Mouse (Mus musculus): Measurements from ENCODE around the gene Irf9.

The Irf9 gene

DNA sequence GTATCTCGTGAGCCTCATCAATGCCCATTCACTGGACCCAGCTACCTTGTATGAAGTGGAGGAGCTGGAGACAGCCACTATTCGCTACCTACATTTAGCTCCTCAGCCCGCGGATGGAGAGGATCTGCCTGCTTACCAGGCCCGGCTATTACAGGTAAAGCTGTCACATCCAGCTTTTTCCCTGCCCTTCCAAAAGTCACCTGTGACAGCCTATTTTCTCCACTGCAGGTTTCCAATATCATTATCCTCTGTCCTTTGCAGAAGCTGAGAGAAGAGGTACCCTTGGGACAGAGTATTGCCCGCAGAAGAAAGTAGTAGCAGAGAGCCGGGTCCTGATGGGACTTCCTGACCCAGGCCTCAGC lies at the start of gene Irf9:
TSS of gene Irf9 (plus strand) at position 301 of the 362 bp plus-strand sequence.
- no peak for TF ChIP-seq CTCF (conservative IDR thresholded peaks at IDR 0.05; ENCODE audit: low read length)
- no peak for TF ChIP-seq NANOG (IDR thresholded peaks at IDR 0.05; ENCODE audit: borderline replicate concordance, low read length)
- no peak for TF ChIP-seq POU5F1 (IDR thresholded peaks at IDR 0.05; ENCODE audit: borderline replicate concordance, low read length)
- H3K4me3 ChIP-seq (replicated peaks; ENCODE audit: low read length), result peak within 1 kb of the TSS; percentile 74
- H3K9me3 ChIP-seq (ENCODE audit: low read length), result no peaks in the 10 kb centered on the region
- peaks cover 80% of the 10 kb centered on the region for H3K4me1 ChIP-seq (replicated peaks; ENCODE audit: low read depth, low read length)
- H3K36me3 ChIP-seq (ENCODE audit: insufficient read depth, low read length), result peaks cover 84% of the 10 kb centered on the region
- no peaks in the 10 kb centered on the region for H3K27me3 ChIP-seq (ENCODE audit: insufficient read depth, low read length)

DNA sequence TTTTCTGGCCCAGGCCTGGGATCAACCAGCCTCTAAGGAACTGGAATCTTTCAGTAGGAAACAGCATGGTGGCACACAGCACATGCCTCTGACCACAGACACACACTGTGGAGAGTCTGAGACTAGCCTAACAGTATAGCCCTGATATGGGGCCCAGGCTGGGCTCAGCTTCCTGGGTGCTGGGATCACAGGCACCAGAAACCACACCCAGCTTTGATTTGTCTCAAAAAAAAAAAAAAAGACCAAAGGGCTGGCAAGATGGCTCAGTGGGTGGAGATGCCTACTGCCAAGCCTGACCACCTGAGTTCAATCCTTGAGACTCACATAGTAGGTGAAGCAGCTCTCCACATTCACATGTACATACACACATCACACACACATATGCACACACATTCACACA lies 48.7 kb upstream of the Irf9 start:
- Histone ChIP-seq H3K9me3 (ENCODE audit: low read length) (no peaks in the 10 kb centered on the region), H3K36me3 (ENCODE audit: insufficient read depth, low read length) (peaks cover 4% of the 10 kb centered on the region), H3K4me1 (replicated peaks; ENCODE audit: low read depth, low read length) (peaks cover 79% of the 10 kb centered on the region), H3K27me3 (ENCODE audit: insufficient read depth, low read length) (no peaks in the 10 kb centered on the region), H3K4me3 (replicated peaks; ENCODE audit: low read length) (no peak overlapping the region)
- TF ChIP-seq POU5F1 (IDR thresholded peaks at IDR 0.05; ENCODE audit: borderline replicate concordance, low read length) (no peak), NANOG (IDR thresholded peaks at IDR 0.05; ENCODE audit: borderline replicate concordance, low read length) (no peak), CTCF (conservative IDR thresholded peaks at IDR 0.05; ENCODE audit: low read length) (no peak)

DNA sequence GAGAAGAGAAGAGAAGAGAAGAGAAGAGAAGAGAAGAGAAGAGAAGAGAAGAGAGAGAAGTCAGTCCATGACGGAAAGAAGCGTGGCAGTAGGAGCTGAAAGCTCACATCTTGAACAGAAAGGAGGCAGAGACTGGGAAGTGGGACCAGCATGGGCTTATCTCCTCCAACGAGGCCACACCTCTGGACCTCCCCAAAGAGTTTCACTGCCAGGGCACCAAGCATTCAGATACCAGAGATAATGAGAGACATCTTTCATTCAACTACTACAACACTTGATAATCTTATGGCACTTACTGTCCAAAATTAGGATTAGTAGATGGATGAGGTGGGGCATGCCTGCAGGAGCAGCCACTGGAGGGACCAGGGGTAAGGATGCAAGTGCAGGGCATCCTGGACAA lies 47.6 kb upstream of the Irf9 start:
- Histone ChIP-seq H3K4me3 (replicated peaks; ENCODE audit: low read length) (no peak overlapping the region), H3K9me3 (ENCODE audit: low read length) (no peaks in the 10 kb centered on the region), H3K36me3 (ENCODE audit: insufficient read depth, low read length) (no peaks in the 10 kb centered on the region), H3K27me3 (ENCODE audit: insufficient read depth, low read length) (no peaks in the 10 kb centered on the region), H3K4me1 (replicated peaks; ENCODE audit: low read depth, low read length) (peaks cover 68% of the 10 kb centered on the region)
- TF ChIP-seq CTCF (conservative IDR thresholded peaks at IDR 0.05; ENCODE audit: low read length) (no peak), NANOG (IDR thresholded peaks at IDR 0.05; ENCODE audit: borderline replicate concordance, low read length) (no peak), POU5F1 (IDR thresholded peaks at IDR 0.05; ENCODE audit: borderline replicate concordance, low read length) (no peak)

DNA sequence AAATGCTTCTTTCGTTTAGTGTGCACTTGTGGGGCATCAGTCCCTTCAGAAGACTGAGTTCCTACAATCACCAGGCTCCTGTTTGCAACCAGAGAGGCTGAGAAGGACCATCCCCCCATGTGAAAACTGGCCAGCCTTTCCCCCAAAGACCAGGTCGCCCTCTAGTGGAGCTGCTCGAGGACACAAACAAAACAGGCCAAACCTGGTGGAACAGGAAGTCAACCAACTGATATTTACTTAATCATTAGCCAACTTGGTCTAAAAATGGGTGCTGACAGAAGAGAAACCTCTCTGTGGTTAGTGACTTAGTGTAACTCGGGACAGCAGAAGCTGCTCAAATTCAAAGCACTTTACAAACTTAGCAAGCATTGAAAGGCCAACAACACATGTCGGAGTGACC lies 46.4 kb upstream of the Irf9 start:
- peaks cover 8% of the 10 kb centered on the region for H3K36me3 ChIP-seq (ENCODE audit: insufficient read depth, low read length)
- TF ChIP-seq NANOG (IDR thresholded peaks at IDR 0.05; ENCODE audit: borderline replicate concordance, low read length), result no peak
- no peak for TF ChIP-seq POU5F1 (IDR thresholded peaks at IDR 0.05; ENCODE audit: borderline replicate concordance, low read length)
- TF ChIP-seq CTCF (conservative IDR thresholded peaks at IDR 0.05; ENCODE audit: low read length), result peak; percentile 66
- H3K27me3 ChIP-seq (ENCODE audit: insufficient read depth, low read length), result no peaks in the 10 kb centered on the region
- no peaks in the 10 kb centered on the region for H3K9me3 ChIP-seq (ENCODE audit: low read length)
- no peak overlapping the region for H3K4me3 ChIP-seq (replicated peaks; ENCODE audit: low read length)
- H3K4me1 ChIP-seq (replicated peaks; ENCODE audit: low read depth, low read length), result peaks cover 68% of the 10 kb centered on the region

DNA sequence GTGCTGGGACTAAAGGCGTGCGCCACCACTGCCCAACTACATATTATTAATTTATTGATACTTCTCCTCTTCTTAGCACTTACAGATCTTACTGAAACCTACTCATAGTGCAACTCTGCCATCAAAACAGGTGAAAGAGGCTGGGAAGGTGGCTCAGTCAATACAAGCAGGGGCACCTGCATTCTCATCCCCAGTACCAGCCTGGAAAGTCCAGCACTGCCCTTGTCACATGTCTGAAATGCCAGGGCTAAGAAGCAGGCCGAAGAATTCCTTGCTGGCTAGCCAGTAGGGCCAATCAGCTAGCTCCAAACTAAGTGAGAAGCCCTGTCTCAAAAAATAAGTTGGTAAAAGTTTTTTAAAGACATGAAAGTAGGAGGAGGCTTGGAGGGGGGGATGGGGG lies 45.8 kb upstream of the Irf9 start:
- Histone ChIP-seq H3K4me3 (replicated peaks; ENCODE audit: low read length) (no peak overlapping the region), H3K9me3 (ENCODE audit: low read length) (no peaks in the 10 kb centered on the region), H3K4me1 (replicated peaks; ENCODE audit: low read depth, low read length) (peaks cover 69% of the 10 kb centered on the region), H3K36me3 (ENCODE audit: insufficient read depth, low read length) (peaks cover 11% of the 10 kb centered on the region), H3K27me3 (ENCODE audit: insufficient read depth, low read length) (no peaks in the 10 kb centered on the region)
- TF ChIP-seq POU5F1 (IDR thresholded peaks at IDR 0.05; ENCODE audit: borderline replicate concordance, low read length) (no peak), NANOG (IDR thresholded peaks at IDR 0.05; ENCODE audit: borderline replicate concordance, low read length) (no peak), CTCF (conservative IDR thresholded peaks at IDR 0.05; ENCODE audit: low read length) (no peak)

DNA sequence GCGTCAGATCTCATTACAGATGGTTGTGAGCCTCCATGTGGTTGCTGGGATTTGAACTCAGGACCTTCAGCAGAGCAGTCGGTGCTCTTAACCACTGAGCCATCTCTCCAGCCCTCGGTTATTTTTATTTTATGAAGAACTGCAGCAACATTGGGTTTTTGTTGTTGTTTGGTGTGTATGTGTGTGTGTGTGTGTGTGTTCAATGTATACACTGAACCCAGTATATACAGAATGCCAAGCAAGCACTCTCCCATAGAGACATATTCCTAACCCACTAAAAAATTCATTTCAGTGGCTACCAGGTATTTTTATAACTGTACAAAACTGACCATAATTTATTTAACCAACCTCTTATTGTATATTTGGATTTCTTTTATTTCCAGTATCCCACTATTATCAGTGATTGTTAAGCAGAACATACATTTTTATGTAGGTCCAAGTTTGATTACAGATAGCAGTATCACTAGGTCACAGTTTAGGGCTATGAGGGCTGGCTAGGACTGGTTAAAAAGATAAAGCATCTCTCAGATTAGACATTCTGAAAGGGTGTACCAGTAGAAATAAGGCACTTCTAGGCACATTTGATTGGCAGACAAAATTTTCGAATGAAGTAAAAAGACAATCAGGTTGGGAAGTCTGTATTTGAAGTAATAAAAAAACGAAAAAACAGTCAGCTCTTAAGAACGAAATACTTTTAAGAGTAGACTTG lies 44.5 kb upstream of the Irf9 start:
- H3K27me3 ChIP-seq (ENCODE audit: insufficient read depth, low read length), result no peaks in the 10 kb centered on the region
- H3K9me3 ChIP-seq (ENCODE audit: low read length), result no peaks in the 10 kb centered on the region
- H3K36me3 ChIP-seq (ENCODE audit: insufficient read depth, low read length), result peaks cover 24% of the 10 kb centered on the region
- peak overlapping the region; percentile 91 for H3K4me3 ChIP-seq (replicated peaks; ENCODE audit: low read length)
- H3K4me1 ChIP-seq (replicated peaks; ENCODE audit: low read depth, low read length), result peaks cover 59% of the 10 kb centered on the region
- TF ChIP-seq NANOG (IDR thresholded peaks at IDR 0.05; ENCODE audit: borderline replicate concordance, low read length), result no peak
- 0 out of 2 replicates have a peak, but pooled peaks have one; percentile 0 for TF ChIP-seq CTCF (conservative IDR thresholded peaks at IDR 0.05; ENCODE audit: low read length)

DNA sequence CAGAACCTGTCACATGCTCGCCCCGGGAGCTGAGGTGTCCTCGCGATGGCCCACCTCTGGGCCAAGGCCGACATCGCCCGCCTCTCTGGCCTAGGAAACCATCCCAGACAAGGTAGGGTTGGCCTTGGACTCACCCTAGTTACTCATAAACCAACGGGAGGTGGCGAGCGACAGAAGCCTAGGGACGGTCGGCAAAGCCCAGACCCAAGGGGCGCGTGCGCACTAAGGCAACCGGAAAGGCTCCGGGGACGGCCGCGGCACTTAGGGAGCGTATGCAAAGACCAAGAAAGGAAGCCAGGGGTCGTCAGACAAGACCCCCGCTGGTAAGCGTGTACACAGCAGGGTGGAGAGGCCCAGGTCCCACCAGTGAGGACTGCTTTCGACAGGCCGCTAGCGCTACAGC lies 43.6 kb upstream of the Irf9 start, which contains the start of gene Dcaf11:
TSS of gene Dcaf11 (plus strand) at position 208 of the 403 bp plus-strand sequence.
- Histone ChIP-seq H3K4me3 (replicated peaks; ENCODE audit: low read length) (peak within 1 kb of the TSS; percentile 91), H3K9me3 (ENCODE audit: low read length) (no peaks in the 10 kb centered on the region), H3K27me3 (ENCODE audit: insufficient read depth, low read length) (no peaks in the 10 kb centered on the region), H3K4me1 (replicated peaks; ENCODE audit: low read depth, low read length) (peaks cover 50% of the 10 kb centered on the region), H3K36me3 (ENCODE audit: insufficient read depth, low read length) (peaks cover 33% of the 10 kb centered on the region)
- TF ChIP-seq POU5F1 (IDR thresholded peaks at IDR 0.05; ENCODE audit: borderline replicate concordance, low read length) (no peak), NANOG (IDR thresholded peaks at IDR 0.05; ENCODE audit: borderline replicate concordance, low read length) (no peak), CTCF (conservative IDR thresholded peaks at IDR 0.05; ENCODE audit: low read length) (no peak)

DNA sequence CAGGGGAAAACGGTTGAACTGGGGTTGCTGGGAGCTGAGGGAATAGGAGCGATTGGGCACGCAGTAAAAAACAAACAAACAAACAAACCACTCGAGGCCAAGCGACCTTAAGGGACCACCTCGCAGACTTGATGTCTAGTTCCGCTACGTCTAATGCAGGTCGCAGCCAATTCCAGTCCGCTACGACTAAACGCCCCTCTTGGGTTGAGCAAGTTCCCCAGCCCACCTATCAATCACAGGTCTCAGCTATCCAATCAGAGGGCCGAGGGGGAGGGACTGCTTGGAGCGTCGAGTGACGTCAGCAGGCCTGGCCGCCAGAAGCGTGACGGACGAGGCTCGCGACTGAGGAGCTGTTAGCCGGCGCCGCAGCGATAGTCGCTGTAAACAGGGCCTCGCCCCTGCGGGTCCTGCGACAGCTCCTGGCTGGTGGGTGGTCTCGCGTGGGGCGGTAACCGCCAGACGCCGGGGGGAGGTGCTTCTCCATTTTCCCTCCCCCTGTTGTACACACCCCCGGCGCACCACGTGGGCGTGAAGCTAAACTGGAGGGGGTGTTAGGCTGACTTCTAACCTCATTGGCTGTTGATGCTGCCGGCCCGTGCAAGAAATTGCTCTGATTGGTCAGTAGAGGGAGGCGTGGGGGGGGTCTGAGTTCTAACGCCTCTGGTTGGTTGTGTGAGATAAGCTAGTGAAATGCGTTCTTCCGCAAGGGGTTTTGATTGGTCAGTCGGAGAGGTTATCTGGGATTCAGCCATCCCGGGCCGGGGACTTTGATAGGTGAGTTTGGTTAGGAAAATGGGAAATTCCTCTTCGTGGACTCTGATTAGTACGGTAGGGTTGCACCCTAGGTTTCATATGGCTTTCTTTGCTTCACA lies 42.9 kb upstream of the Irf9 start, which contains the start of gene A730061H03Rik:
TSS of gene A730061H03Rik (minus strand) at position 205 of the 872 bp plus-strand sequence.
- no peaks in the 10 kb centered on the region for H3K27me3 ChIP-seq (ENCODE audit: insufficient read depth, low read length)
- H3K4me3 ChIP-seq (replicated peaks; ENCODE audit: low read length), result peak within 1 kb of the TSS; percentile 91
- H3K9me3 ChIP-seq (ENCODE audit: low read length), result no peaks in the 10 kb centered on the region
- TF ChIP-seq NANOG (IDR thresholded peaks at IDR 0.05; ENCODE audit: borderline replicate concordance, low read length), result peak; percentile 48; the same call in 1 of the 2 replicates
- TF ChIP-seq POU5F1 (IDR thresholded peaks at IDR 0.05; ENCODE audit: borderline replicate concordance, low read length), result no peak
- H3K4me1 ChIP-seq (replicated peaks; ENCODE audit: low read depth, low read length), result peaks cover 43% of the 10 kb centered on the region
- peaks cover 40% of the 10 kb centered on the region for H3K36me3 ChIP-seq (ENCODE audit: insufficient read depth, low read length)

Measured in E14TG2a.4 (cell line).